Mouse (Mus musculus) embryo, embryonic 10 days (tissue): Measurements from ENCODE around the gene Zc3h4.

Experiments
- DNase-seq: peaks from one replicate; pipeline ENCODE4 v3.0.0-alpha.2; 2015; ENCODE audit warnings: low spot score

Gene Zc3h4

GRCm38 (mm10) chr7:16477628-16478027 is 76.9 kb downstream of the Zc3h4 start, which contains the start of gene Npas1:
Npas1 (minus strand) TSS chr7:16477728.
- no peak for DNase-seq
